Mouse (Mus musculus) liver, postnatal 0 days (tissue): ENCODE results near the gene B9d1.

Source experiments
- CTCF ChIP-seq: sonication (generic); IDR thresholded peaks from 2 replicates; pipeline ENCODE4 v1.5.1; 2016; ENCODE audit warnings: antibody characterized with exemption, low read depth
- EP300 ChIP-seq: IDR thresholded peaks from 2 replicates; pipeline ENCODE4 v1.6.1; 2016; ENCODE audit warnings: antibody characterized with exemption, low read depth, mild to moderate bottlenecking

DNA sequence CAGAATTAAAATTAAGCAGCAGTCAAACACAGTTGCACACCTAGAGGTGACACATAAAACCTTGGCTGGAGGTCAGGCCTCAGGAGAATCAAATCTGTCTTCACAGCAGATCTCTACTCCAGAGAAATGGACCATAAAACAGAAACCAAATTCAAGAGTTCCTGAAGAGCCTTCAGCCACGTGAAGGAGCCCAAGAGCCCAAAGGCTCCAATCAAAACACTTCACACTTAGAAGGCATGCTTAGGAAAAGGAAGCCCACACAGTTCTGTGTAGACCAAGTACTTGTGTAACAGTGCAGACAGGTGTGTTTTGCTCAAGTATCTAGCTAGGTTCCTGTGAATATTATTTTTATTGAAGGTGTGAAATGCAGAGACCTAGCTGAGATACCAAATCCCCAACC is 30.6 kb downstream of the B9d1 start:
- no peak for TF ChIP-seq CTCF
- TF ChIP-seq EP300 = no peak
